Mouse (Mus musculus): Measurements from ENCODE around the gene Prickle1. TPM values are rescaled to one million over a fixed set of nuclear protein-coding genes. Genes with fewer than 3 reads are reported as not detected.
A peak's percentile ranks its signal among the peaks of the same experiment; 100 is the strongest.

Prickle1 gene
- polyA plus RNA-seq, 1 experiment from 2014 or later: 9.7 TPM

GRCm38 (mm10) chr15:93563491-93563890, 32.2 kb downstream of the Prickle1 start:
- H3K27ac ChIP-seq: no peak overlapping the region
- H3K36me3 ChIP-seq (replicated peaks): no peaks in the 10 kb centered on the region
- H3K27me3 ChIP-seq (ENCODE audit: poor library complexity, severe bottlenecking): no peaks in the 10 kb centered on the region
- no peak for DNase-seq (ENCODE audit: extremely low spot score, low spot score)
- no peaks in the 10 kb centered on the region for H3K9me3 ChIP-seq
- WGBS: 76% methylated on average over 5 of the region's 5 CpGs
- H3K4me3 ChIP-seq: no peak overlapping the region
- peaks cover 11% of the 10 kb centered on the region for H3K4me1 ChIP-seq

GRCm38 (mm10) chr15:93561540-93561939, 34.2 kb downstream of the Prickle1 start:
- H3K9me3 ChIP-seq: no peaks in the 10 kb centered on the region
- no peak overlapping the region for H3K4me3 ChIP-seq
- H3K36me3 ChIP-seq (replicated peaks): no peaks in the 10 kb centered on the region
- H3K27me3 ChIP-seq (ENCODE audit: poor library complexity, severe bottlenecking): no peaks in the 10 kb centered on the region
- 0 out of 2 replicates have a peak, but pooled peaks cover 4% of the 10 kb centered on the region for H3K4me1 ChIP-seq
- WGBS: 90% methylated on average over 6 of the region's 6 CpGs
- no peak overlapping the region for H3K27ac ChIP-seq
- no peak for DNase-seq (ENCODE audit: extremely low spot score, low spot score)

DNA sequence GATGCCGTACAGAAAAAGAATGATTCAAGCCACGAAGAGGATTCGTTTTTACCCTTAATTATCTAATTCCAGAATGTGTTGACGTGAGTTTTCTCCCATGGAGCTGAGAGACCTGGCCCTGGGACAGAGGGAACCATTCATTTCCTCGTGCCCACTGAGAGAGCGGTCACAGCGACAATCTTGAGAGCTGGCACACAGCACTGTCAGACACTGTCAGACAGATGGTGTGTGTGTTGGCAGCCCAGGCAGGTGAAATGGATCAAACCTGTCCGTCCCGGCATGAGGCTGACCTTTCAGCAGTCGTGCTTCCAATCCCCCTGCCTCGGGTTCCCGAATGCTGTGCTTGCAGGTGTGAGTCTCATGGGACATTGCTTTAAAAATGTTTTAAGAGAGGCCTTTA, 37.3 kb downstream of the Prickle1 start:
- no peak for DNase-seq (ENCODE audit: extremely low spot score, low spot score)
- Histone ChIP-seq H3K4me3 (no peak overlapping the region), H3K27me3 (ENCODE audit: poor library complexity, severe bottlenecking) (no peaks in the 10 kb centered on the region), H3K4me1 (0 out of 2 replicates have a peak, but pooled peaks cover under 1% of the 10 kb centered on the region), H3K27ac (no peak overlapping the region), H3K36me3 (replicated peaks) (no peaks in the 10 kb centered on the region), H3K9me3 (no peaks in the 10 kb centered on the region)
- 94% methylated on average over 12 of the region's 12 CpGs for WGBS

DNA sequence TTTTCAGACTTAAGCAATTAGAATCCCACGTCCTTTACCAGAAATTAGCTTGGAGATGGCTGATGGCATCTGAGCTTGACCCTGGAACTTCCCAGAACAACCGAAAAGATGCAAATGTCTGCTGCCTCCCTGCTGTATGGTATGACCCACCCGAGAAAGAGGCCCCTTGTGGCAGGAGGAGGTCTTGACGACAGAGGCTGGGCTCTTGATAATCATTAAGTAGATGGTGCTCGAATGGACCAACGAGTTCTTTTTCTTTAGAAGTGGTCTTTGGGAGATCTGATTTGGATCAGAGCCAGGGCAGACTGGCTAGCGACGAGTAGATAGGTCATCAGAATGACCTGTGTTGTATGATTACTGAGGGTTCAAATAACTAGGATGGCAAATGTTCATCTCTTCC, 40.0 kb downstream of the Prickle1 start:
- WGBS: 71% methylated on average over 8 of the region's 8 CpGs
- Histone ChIP-seq H3K36me3 (replicated peaks) (no peaks in the 10 kb centered on the region), H3K4me3 (no peak overlapping the region), H3K27me3 (ENCODE audit: poor library complexity, severe bottlenecking) (no peaks in the 10 kb centered on the region), H3K9me3 (no peaks in the 10 kb centered on the region), H3K4me1 (peaks cover 13% of the 10 kb centered on the region), H3K27ac (no peak overlapping the region)
- no peak for DNase-seq (ENCODE audit: extremely low spot score, low spot score)

DNA sequence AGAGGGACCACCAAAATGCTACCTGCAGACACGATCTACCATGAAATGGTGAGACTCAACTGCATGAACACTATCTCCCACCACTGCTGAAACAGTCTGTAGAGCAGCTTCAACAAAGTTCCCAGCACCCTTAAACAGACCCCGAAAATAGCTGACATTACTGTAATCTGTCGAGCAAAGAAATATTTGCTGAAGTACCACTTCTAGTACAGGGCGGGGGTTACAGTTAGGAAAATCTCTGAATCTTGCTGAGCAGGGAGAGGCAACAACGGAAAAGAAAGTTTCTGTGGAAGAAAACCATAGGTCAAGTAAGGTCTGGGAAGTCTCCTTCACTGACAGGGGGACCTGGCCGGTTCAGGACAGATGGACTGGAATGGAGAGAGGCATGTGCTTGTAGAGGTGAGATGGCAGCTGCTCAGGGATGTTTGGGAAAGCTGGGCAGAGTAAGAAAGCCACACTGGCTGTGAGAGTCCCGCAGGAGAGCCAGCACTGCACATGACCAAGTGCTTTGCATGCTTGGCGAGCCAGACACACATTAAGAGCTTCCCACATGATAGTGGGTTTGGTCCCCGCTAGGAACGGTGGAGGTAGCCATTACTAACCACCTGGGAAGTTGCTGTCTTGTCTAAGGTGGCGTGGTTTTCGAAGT, 41.4 kb downstream of the Prickle1 start:
- no peak for DNase-seq (ENCODE audit: extremely low spot score, low spot score)
- Histone ChIP-seq H3K27ac (no peak overlapping the region), H3K9me3 (no peaks in the 10 kb centered on the region), H3K36me3 (replicated peaks) (no peaks in the 10 kb centered on the region), H3K4me3 (no peak overlapping the region), H3K4me1 (peaks cover 13% of the 10 kb centered on the region), H3K27me3 (ENCODE audit: poor library complexity, severe bottlenecking) (no peaks in the 10 kb centered on the region)
- 87% methylated on average over 12 of the region's 12 CpGs for WGBS

GRCm38 (mm10) chr15:93552169-93552568, 43.5 kb downstream of the Prickle1 start:
- H3K4me1 ChIP-seq: peaks cover 16% of the 10 kb centered on the region
- H3K27me3 ChIP-seq (ENCODE audit: poor library complexity, severe bottlenecking): no peaks in the 10 kb centered on the region
- WGBS: 4% methylated on average over 9 of the region's 9 CpGs
- no peaks in the 10 kb centered on the region for H3K36me3 ChIP-seq (replicated peaks)
- no peaks in the 10 kb centered on the region for H3K9me3 ChIP-seq
- peak; percentile 59 for DNase-seq (ENCODE audit: extremely low spot score, low spot score)
- H3K4me3 ChIP-seq: peak overlapping the region; percentile 11
- peak overlapping the region; percentile 60; the same call in 1 of the 2 replicates for H3K27ac ChIP-seq

GRCm38 (mm10) chr15:93548297-93548696, 47.4 kb downstream of the Prickle1 start:
- no peak overlapping the region for H3K4me3 ChIP-seq
- H3K9me3 ChIP-seq: no peaks in the 10 kb centered on the region
- no peak for DNase-seq (ENCODE audit: extremely low spot score, low spot score)
- no peaks in the 10 kb centered on the region for H3K27me3 ChIP-seq (ENCODE audit: poor library complexity, severe bottlenecking)
- H3K36me3 ChIP-seq (replicated peaks): no peaks in the 10 kb centered on the region
- no peak overlapping the region for H3K27ac ChIP-seq
- WGBS: 72% methylated on average over 9 of the region's 9 CpGs
- peaks cover 16% of the 10 kb centered on the region for H3K4me1 ChIP-seq

DNA sequence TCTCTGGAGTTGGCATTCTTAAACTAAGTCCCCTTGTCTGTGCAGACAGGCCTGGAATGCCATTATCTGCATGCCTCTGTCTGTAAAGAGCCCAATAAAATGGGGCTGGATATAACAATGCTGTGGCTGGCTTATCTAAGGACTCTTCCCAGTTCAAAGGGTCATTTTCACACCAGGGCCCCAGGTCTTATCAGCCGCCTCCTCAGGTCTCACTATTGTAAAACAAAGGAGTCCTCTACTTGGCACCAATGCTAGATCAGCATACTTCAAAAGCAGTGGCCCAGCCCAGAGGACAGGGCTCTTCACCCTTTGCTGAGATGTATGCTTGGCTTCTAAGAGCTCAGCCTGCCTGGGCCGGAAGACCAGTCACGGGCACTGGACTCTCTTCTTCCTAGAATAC, 56.3 kb downstream of the Prickle1 start:
- Histone ChIP-seq H3K27me3 (ENCODE audit: poor library complexity, severe bottlenecking) (no peaks in the 10 kb centered on the region), H3K4me3 (no peak overlapping the region), H3K36me3 (replicated peaks) (no peaks in the 10 kb centered on the region), H3K27ac (no peak overlapping the region), H3K9me3 (no peaks in the 10 kb centered on the region), H3K4me1 (peaks cover 22% of the 10 kb centered on the region)
- no peak for DNase-seq (ENCODE audit: extremely low spot score, low spot score)
- WGBS: 62% methylated on average over 3 of the region's 3 CpGs

DNA sequence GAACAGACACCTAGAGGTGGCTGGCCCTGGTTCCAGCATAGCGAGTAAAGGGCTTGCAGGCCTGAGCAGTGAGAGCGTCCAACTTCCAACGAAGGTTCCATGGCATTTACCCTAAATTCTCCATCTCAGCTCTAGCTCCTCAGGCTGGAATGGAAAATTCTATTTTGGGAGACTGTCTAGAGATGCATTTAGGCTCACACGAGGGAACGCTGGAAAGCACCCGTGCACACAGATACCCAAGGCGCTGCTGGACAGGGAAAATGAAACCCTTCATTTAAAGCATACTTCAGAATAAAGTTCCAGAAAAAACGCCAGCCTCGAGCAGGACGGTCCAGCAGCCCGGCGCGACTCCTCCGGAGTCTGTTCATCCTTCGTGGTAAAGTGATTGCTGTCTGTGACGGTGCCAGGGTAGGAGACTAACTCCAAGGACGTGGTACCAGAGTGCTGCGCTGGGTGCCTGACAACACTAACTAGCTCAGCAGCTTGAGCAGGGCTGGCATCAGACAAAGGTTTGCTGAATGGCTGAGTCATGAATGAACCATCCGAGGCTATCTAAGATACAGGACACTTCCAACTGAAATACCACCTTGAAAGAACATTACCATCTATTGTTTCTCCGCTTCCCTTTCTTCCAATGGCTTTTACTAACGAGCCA, 57.0 kb downstream of the Prickle1 start:
- H3K4me1 ChIP-seq: peaks cover 22% of the 10 kb centered on the region
- H3K36me3 ChIP-seq (replicated peaks): no peaks in the 10 kb centered on the region
- no peaks in the 10 kb centered on the region for H3K27me3 ChIP-seq (ENCODE audit: poor library complexity, severe bottlenecking)
- no peaks in the 10 kb centered on the region for H3K9me3 ChIP-seq
- no peak for DNase-seq (ENCODE audit: extremely low spot score, low spot score)
- no peak overlapping the region for H3K27ac ChIP-seq
- WGBS: 84% methylated on average over 21 of the region's 21 CpGs
- H3K4me3 ChIP-seq: no peak overlapping the region

GRCm38 (mm10) chr15:93537745-93538144, 57.9 kb downstream of the Prickle1 start:
- WGBS: 88% methylated on average over 7 of the region's 7 CpGs
- Histone ChIP-seq H3K27ac (no peak overlapping the region), H3K4me3 (no peak overlapping the region), H3K9me3 (no peaks in the 10 kb centered on the region), H3K36me3 (replicated peaks) (no peaks in the 10 kb centered on the region), H3K27me3 (ENCODE audit: poor library complexity, severe bottlenecking) (no peaks in the 10 kb centered on the region), H3K4me1 (peaks cover 22% of the 10 kb centered on the region)
- DNase-seq (ENCODE audit: extremely low spot score, low spot score): no peak

DNA sequence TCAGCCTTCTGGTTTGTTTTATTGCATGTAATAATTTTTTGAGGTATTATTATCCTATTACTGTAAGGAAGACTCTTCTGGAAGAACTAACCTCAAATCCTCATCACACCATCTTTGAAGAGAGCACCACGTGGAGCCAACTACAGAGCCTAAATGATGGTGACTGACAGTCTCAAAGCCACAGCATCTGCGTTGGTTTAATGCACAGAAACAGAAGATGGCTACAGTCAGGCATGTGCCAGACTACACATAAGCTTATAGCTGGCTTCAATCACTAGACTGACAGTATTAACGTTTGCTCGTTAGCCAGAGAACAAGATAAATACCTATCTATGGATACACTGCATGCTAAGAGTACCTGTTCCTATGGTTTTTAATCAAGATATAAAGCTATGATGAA, 59.5 kb downstream of the Prickle1 start:
- peaks cover 22% of the 10 kb centered on the region for H3K4me1 ChIP-seq
- H3K36me3 ChIP-seq (replicated peaks): no peaks in the 10 kb centered on the region
- H3K27ac ChIP-seq: no peak overlapping the region
- no peak overlapping the region for H3K4me3 ChIP-seq
- DNase-seq (ENCODE audit: extremely low spot score, low spot score): no peak
- no peaks in the 10 kb centered on the region for H3K27me3 ChIP-seq (ENCODE audit: poor library complexity, severe bottlenecking)
- no peaks in the 10 kb centered on the region for H3K9me3 ChIP-seq
- WGBS: 91% methylated on average over 4 of the region's 4 CpGs

DNA sequence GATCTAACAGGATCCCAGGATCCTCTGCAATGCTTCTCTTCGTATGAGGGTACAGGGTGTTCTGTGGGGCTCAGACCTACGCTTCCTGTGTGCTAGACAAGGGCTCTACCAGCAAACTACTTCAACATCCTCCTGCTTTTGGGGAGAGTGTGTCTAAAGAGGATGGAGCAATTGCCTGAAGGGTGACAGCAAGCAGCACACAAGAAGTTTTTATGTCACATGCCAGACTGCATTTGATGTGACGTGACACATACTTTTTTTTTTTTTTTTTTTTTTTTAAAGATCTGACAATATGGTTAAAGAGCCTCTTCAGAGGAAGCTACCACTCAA, 65.0 kb downstream of the Prickle1 start:
- DNase-seq (ENCODE audit: extremely low spot score, low spot score): no peak
- WGBS: 77% methylated on average over 3 of the region's 3 CpGs
- Histone ChIP-seq H3K27ac (no peak overlapping the region), H3K36me3 (replicated peaks) (no peaks in the 10 kb centered on the region), H3K4me1 (0 out of 2 replicates have a peak, but pooled peaks cover 7% of the 10 kb centered on the region), H3K4me3 (no peak overlapping the region), H3K9me3 (no peaks in the 10 kb centered on the region), H3K27me3 (ENCODE audit: poor library complexity, severe bottlenecking) (no peaks in the 10 kb centered on the region)

DNA sequence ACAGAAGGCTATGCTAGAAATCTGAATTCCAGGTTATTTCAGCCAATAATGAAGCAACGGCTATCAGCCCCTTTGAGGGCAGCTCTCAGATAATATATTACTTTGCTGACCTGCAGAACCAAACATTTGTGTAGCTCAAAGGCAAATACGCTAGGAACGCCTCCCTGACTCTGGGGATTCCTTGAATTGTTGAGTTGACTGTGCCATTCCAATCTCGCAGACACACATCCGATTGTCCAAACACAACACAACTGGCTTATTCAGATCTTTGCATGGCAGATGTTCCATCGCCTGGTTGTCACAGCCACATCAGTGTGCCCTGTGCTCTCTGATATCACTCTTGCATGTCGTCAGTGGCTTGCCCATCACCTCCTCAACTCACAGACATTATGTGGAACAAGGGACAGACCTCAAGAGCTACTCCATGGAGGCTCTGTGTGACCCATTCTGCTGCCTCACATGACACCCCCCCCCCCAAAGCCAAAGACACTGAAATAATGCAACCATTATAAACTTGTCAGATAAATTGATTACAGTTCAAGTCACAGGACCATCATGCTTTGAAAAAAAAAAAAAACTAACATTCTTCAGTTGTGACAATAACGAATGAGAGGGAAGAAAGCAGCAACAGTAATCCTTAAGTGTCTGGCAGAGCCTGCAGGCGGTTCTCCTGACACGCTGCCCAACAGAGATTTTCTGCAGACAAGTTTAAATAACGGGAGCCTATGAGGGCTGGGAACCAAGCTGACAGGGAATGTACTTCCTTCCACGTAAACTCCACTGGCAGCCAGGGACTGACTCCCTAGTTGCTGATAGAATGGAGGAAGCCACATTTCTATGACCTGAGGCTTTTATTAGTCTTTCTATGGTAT, 65.6 kb downstream of the Prickle1 start:
- DNase-seq (ENCODE audit: extremely low spot score, low spot score): no peak
- Histone ChIP-seq H3K27ac (no peak overlapping the region), H3K4me1 (0 out of 2 replicates have a peak, but pooled peaks cover 7% of the 10 kb centered on the region), H3K27me3 (ENCODE audit: poor library complexity, severe bottlenecking) (no peaks in the 10 kb centered on the region), H3K4me3 (no peak overlapping the region), H3K9me3 (no peaks in the 10 kb centered on the region), H3K36me3 (replicated peaks) (no peaks in the 10 kb centered on the region)
- WGBS: 70% methylated on average over 12 of the region's 12 CpGs

All from forebrain, embryonic 10.5 days (tissue).